Mouse (Mus musculus) bone marrow, adult 2 months (tissue): ENCODE measurements at regions not wholly inside any gene's neighbourhood (a gene's known extent, or its start where the extent isn't known, plus 50 kb on each side); places are given as distances from the start of the nearest gene placed in this dataset.

Experiments used
- CTCF ChIP-seq: fragments of 200-500 bp; IDR thresholded peaks from 2 replicates; pipeline ENCODE4 v1.5.1; 2011; ENCODE audit warnings: low read length, control low read depth; ENCODE audit not compliant: control insufficient read depth, insufficient read depth
- POLR2A ChIP-seq: fragments of 200-500 bp; IDR thresholded peaks from 2 replicates; pipeline ENCODE4 v1.6.1; 2011; ENCODE audit warnings: low read depth, mild to moderate bottlenecking, control low read depth, low read length, borderline replicate concordance; ENCODE audit not compliant: control insufficient read depth

DNA sequence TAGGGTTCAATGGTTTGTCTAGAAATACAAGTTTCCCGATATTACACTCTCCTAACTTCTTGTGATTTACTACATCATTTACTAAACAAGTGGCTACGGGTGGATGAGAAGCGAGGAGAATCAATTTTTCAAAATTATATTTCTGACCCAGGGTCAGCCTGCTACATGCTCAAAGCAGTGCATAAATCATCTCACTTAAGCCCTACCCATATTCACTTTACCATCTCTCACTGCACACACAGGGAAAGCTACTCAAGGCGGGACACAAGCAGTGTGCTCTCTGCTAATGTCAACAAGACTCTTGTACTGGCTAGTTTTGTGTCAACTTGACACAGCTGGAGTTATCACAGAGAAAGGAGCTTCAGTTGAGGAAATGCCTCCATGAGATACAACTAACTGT, 62.6 kb upstream of the Pcgf5 start:
- TF ChIP-seq CTCF: no peak
- no peak for TF ChIP-seq POLR2A
